Mouse (Mus musculus): ENCODE data around the gene Cnnm2. TPM values are rescaled to one million over a fixed set of nuclear protein-coding genes. Genes with fewer than 3 reads are reported as not detected.

Gene Cnnm2
- polyA plus RNA-seq, 1 experiment from 2014 or later: 3.8 TPM

GRCm38 (mm10) chr19:46928136-46928535, 166.7 kb downstream of the Cnnm2 start:
- Histone ChIP-seq H3K9ac (replicated peaks; ENCODE audit: low read depth, low read length) (no peak overlapping the region), H3K27ac (ENCODE audit: low read length) (no peak overlapping the region), H3K4me2 (ENCODE audit: low read length) (no peak overlapping the region), H3K27me3 (replicated peaks; ENCODE audit: control insufficient read depth, insufficient read depth, low read length) (no peaks in the 10 kb centered on the region), H3K36me3 (ENCODE audit: control insufficient read depth, insufficient read depth) (no peaks in the 10 kb centered on the region), H3K9me3 (ENCODE audit: control insufficient read depth, low read length) (no peaks in the 10 kb centered on the region), H3K4me3 (replicated peaks; ENCODE audit: low read length) (no peak overlapping the region), H3K4me1 (replicated peaks; ENCODE audit: control insufficient read depth, insufficient read depth, low read length) (peaks cover 4% of the 10 kb centered on the region; the same call in 1 of the 2 replicates)
- 57% methylated on average over 4 of the region's 4 CpGs for WGBS
- no peak for ATAC-seq

GRCm38 (mm10) chr19:46929044-46929587, 167.7 kb downstream of the Cnnm2 start:
- Histone ChIP-seq H3K9ac (replicated peaks; ENCODE audit: low read depth, low read length) (no peak overlapping the region), H3K4me2 (ENCODE audit: low read length) (no peak overlapping the region), H3K36me3 (ENCODE audit: control insufficient read depth, insufficient read depth) (no peaks in the 10 kb centered on the region), H3K27me3 (replicated peaks; ENCODE audit: control insufficient read depth, insufficient read depth, low read length) (no peaks in the 10 kb centered on the region), H3K9me3 (ENCODE audit: control insufficient read depth, low read length) (no peaks in the 10 kb centered on the region), H3K4me1 (replicated peaks; ENCODE audit: control insufficient read depth, insufficient read depth, low read length) (peaks cover 4% of the 10 kb centered on the region; the same call in 1 of the 2 replicates), H3K27ac (ENCODE audit: low read length) (no peak overlapping the region), H3K4me3 (replicated peaks; ENCODE audit: low read length) (no peak overlapping the region)
- WGBS: 57% methylated on average over 6 of the region's 6 CpGs
- ATAC-seq: no peak

Other genes with a start within 250 kb of the Cnnm2 start
- gene Arl3, start 188.4 kb upstream of the Cnnm2 start, polyA plus RNA-seq (2015; fragmentation: Nextera tagmentation; extraction: Ambion mirVana): 226 and 246 TPM in 2 replicates
- 14.3 and 14.8 TPM in 2 replicates for gene Sfxn2, start 188.2 kb upstream of the Cnnm2 start, polyA plus RNA-seq (2015; fragmentation: Nextera tagmentation; extraction: Ambion mirVana)
- gene Wbp1l, start 162.5 kb upstream of the Cnnm2 start, polyA plus RNA-seq (2015; fragmentation: Nextera tagmentation; extraction: Ambion mirVana): 39.1 and 41.3 TPM in 2 replicates
- gene Cyp17a1, start 88.4 kb upstream of the Cnnm2 start, polyA plus RNA-seq (2015; fragmentation: Nextera tagmentation; extraction: Ambion mirVana): 0.33 TPM in 1 of 2 replicates, not detected in the other
- gene Borcs7, start 71.7 kb upstream of the Cnnm2 start, polyA plus RNA-seq (2015; fragmentation: Nextera tagmentation; extraction: Ambion mirVana): 12.2 and 14.0 TPM in 2 replicates
- 17.4 and 18.5 TPM in 2 replicates for gene As3mt, start 54.1 kb upstream of the Cnnm2 start, polyA plus RNA-seq (2015; fragmentation: Nextera tagmentation; extraction: Ambion mirVana)